Mouse (Mus musculus) hindbrain, embryonic 14.5 days (tissue): ENCODE data around the gene Lage3. TPM values are rescaled to one million over a fixed set of nuclear protein-coding genes. Genes with fewer than 3 reads are reported as not detected.
"Not testable (repeated sequence)": the region's sequence is repeated elsewhere in the genome, so short reads cannot be mapped to it uniquely, and the experiment has no call there.

Experiments used
- ATAC-seq: fragments of 200-750 bp; cut with Nextera tagmentation; 2 replicates; pipeline ENCODE4 v1.8.0; 2017; ENCODE audit warnings: moderate number of reproducible peaks, mild to moderate bottlenecking, moderate TSS enrichment, moderate library complexity; ENCODE audit not compliant: low FRiP score
- DNase-seq: peaks from one replicate; pipeline ENCODE4 v3.0.0-alpha.2; 2015; ENCODE audit warnings: low spot score
- H3K27ac ChIP-seq: fragments of 300-500 bp; sonication (generic); 2 replicates; pipeline ENCODE4 v1.5.1; 2014; ENCODE audit warnings: mild to moderate bottlenecking, moderate library complexity
- H3K27me3 ChIP-seq: fragments of 300-500 bp; sonication (generic); 2 replicates; pipeline ENCODE4 v1.6.1; 2014; ENCODE audit warnings: mild to moderate bottlenecking, low read length, mixed read lengths; ENCODE audit not compliant: control insufficient read depth, insufficient read depth
- H3K36me3 ChIP-seq: fragments of 300-500 bp; sonication (generic); replicated peaks from 2 replicates; pipeline ENCODE4 v1.6.1; 2014; ENCODE audit not compliant: control insufficient read depth, insufficient read depth
- H3K4me1 ChIP-seq: fragments of 300-500 bp; sonication (generic); replicated peaks from 2 replicates; pipeline ENCODE4 v1.6.1; 2014; ENCODE audit warnings: antibody characterized with exemption, low read length, mixed read lengths; ENCODE audit not compliant: control insufficient read depth, insufficient read depth
- H3K4me2 ChIP-seq: fragments of 300-500 bp; sonication (generic); replicated peaks from 2 replicates; pipeline ENCODE4 v1.6.1; 2014; ENCODE audit warnings: mild to moderate bottlenecking, moderate library complexity
- H3K4me3 ChIP-seq: fragments of 300-500 bp; sonication (generic); replicated peaks from 2 replicates; pipeline ENCODE4 v1.5.1; 2014; ENCODE audit warnings: mild to moderate bottlenecking, low read length
- H3K9ac ChIP-seq: fragments of 300-500 bp; sonication (generic); 2 replicates; pipeline ENCODE4 v1.6.1; 2014
- H3K9me3 ChIP-seq: fragments of 300-500 bp; sonication (generic); 2 replicates; pipeline ENCODE4 v1.6.1; 2016; ENCODE audit warnings: low read length; ENCODE audit not compliant: control insufficient read depth
- WGBS: fragments of 180-500 bp; shearing (Covaris S2); extraction: QIAGEN DNeasy Blood & Tissue Kit; methylation state at CpG from one replicate; pipeline ENCODE4 v1.1.7; 2014; 5-methylcytosine and 5-hydroxymethylcytosine counted together
- polyA plus RNA-seq: library from polyadenylated mRNA; unstranded; fragments of >200 nt; fragmentation: Nextera tagmentation; extraction: Ambion mirVana; gene quantifications from 2 replicates; pipeline ENCODE4 v1.2.1, GENCODE M21; 2014

The Lage3 gene
- polyA plus RNA-seq, 1 experiment from 2014 or later: 87.6 TPM

DNA sequence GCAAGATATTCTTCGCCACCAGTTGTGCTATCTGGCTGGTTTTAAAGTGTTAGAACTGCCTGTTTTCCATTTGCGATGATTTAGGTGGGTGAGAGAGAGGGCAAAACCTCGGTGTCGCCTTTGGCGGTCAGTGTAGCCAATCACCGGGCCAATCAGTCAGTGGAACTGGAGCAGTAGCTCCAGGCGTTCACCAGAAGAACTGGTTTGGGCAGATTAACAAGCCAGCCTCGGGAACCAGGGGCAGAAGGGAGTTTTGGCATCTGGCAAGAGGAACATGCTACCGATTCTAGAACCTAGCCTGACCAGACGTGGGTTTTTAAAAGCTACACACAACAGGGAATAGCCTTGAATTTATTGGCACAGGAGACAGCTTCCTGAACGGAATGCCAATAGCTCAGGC is 5.8 kb upstream of the Lage3 start:
- Histone ChIP-seq H3K27ac (no peak overlapping the region), H3K9ac (no peak overlapping the region), H3K4me1 (no peaks in the 10 kb centered on the region), H3K36me3 (no peaks in the 10 kb centered on the region), H3K4me2 (no peak overlapping the region), H3K27me3 (no peaks in the 10 kb centered on the region), H3K4me3 (no peak overlapping the region), H3K9me3 (0 out of 2 replicates have a peak, but pooled peaks cover 3% of the 10 kb centered on the region)
- no peak for ATAC-seq
- WGBS: 55% methylated on average over 11 of the region's 11 CpGs
- DNase-seq: no peak

DNA sequence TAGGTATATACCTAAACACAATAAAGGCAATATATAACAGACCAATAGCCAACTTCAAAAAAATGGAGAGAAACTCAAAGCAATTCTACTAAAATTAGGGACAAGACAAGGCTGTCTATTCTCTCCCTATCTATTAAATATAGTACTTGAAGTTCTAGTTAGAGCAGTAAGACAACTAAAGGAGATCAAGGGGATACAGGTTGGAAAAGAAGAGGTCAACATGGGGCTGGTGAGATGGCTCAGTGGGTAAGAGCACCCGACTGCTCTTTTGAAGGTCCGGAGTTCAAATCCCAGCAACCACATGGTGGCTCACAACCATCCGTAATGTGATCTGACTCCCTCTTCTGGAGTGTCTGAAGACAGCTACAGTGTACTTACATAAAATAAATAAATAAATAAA is 3.7 kb upstream of the Lage3 start:
- not testable (repeated sequence) for H3K4me2 ChIP-seq, H3K9me3 ChIP-seq, H3K36me3 ChIP-seq, H3K27ac ChIP-seq, H3K4me3 ChIP-seq, H3K4me1 ChIP-seq, DNase-seq, ATAC-seq, H3K27me3 ChIP-seq, H3K9ac ChIP-seq
- 84% methylated on average over 2 of the region's 3 CpGs for WGBS

DNA sequence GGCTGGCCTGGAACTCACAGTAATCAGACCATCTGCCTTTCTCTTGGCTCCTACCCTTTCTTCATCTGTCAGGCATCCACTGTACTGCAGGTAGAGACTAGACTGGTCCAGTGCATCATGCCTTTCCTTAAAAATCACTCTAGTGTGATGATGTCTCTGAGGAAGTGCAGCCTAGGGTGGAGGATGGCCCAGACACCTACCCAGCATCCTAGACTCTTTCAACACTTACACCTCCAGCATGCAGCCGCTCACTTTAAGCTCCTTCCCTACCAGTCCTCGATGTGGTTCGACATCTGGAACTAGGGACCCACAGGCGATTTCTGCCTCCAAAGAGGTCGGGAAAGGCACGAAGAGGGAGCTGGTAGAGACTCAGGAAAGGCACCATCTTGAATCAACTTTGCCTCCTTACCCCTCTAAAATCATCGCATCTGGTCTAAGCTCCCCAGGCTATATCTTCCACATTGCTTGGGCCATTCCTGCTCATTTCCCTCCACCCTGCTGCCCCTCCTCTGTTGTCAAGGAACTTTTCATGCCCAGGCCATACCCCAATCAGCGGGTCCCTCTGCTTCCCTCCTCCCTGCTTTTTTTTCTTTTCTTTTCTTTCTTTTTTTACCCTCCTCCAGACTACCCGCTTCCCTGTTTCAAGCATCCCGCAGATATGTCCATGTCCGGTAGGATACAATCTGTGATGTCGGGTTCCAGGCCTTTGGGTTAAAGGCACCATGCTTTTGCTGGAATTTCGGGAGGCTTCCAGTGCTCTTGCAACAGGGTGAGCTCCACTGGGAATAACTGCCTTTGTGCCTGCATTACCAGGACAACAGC is 562 bp downstream of the Lage3 start:
- H3K27ac ChIP-seq: peak overlapping the region; percentile 81
- ATAC-seq: peak; percentile 43; the same call in 1 of the 2 replicates
- H3K4me3 ChIP-seq: peak overlapping the region; percentile 39
- no peak for DNase-seq
- H3K9me3 ChIP-seq: no peaks in the 10 kb centered on the region
- 27% methylated on average over 13 of the region's 13 CpGs for WGBS
- H3K27me3 ChIP-seq: no peaks in the 10 kb centered on the region
- H3K9ac ChIP-seq: peak overlapping the region; percentile 63
- peak overlapping the region; percentile 64 for H3K4me2 ChIP-seq
- peaks cover 4% of the 10 kb centered on the region; the same call in 1 of the 2 replicates for H3K4me1 ChIP-seq
- H3K36me3 ChIP-seq: no peaks in the 10 kb centered on the region

DNA sequence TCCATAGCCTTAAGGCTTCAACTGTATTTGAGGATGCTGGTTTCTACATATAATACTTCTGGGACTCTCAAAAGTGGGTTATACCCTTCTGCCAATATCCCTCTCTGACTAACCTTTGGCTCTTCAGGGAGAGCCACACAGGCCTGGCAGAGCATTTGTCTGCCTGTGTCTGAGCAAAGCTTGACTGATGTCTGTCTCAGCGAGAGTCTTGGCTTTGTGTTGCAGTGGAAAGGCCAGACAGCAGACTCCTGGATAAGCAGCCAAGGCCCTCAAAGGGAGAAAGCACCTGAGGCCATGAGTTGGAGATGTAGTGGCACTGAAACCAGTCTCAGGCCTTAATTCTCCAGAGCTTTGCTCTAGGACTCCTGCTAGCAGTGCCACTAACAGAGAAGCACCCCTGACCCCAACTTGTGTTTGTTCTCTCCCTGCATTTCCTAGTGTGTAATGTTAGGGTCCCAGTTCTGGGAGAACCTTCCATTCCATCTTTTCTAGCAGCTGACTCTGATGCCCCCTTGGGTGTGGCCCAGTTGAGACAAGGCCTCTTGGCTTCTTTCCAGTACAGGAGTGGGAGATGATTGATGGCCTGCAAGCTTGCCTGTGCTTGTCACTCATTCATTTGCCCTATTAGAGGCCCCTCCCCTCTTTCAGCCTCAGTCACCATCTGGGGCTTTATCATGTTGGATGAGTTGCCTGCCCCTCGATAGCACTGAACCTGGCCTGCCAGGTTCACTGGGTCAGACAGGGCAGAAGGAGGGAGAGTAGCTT is 23.1 kb downstream of the Lage3 start:
- peak overlapping the region; percentile 76 for H3K4me2 ChIP-seq

DNA sequence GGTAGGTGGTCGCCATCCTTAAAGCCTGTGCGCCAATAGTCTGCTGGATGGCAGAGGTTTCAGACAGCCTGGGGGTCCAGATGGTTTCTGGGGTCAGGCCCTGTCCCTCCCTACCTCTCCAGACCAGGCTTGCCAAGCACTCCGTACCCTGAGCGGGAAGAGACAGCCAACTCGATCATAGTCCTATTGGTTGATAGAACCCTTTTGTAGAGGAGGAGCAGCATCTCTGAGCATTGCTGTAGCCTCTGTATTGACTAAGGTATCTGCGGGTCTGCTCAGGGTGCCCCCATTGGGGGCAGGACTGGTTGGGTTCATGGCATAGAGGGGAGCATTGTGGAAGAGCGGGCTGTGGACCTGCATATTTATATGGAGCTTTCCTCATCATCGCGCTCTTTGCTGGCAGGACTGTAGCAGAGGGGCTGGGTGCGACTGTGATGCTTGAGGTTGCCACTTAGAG is 24.2 kb downstream of the Lage3 start:
- Histone ChIP-seq H3K27ac (peak overlapping the region; percentile 86), H3K9ac (peak overlapping the region; percentile 77), H3K36me3 (peaks cover 25% of the 10 kb centered on the region), H3K4me1 (peaks cover 28% of the 10 kb centered on the region), H3K4me3 (peak overlapping the region; percentile 54), H3K9me3 (no peaks in the 10 kb centered on the region), H3K4me2 (peak overlapping the region; percentile 76), H3K27me3 (no peaks in the 10 kb centered on the region)
- ATAC-seq (peak; percentile 35), DNase-seq (no peak)
- WGBS: 27% methylated on average over 10 of the region's 10 CpGs

More for the DNA sequence above, 23.1 kb downstream of the Lage3 start:
- Histone ChIP-seq H3K9me3 (no peaks in the 10 kb centered on the region), H3K4me1 (peaks cover 28% of the 10 kb centered on the region), H3K9ac (peak overlapping the region; percentile 77), H3K27ac (peak overlapping the region; percentile 86), H3K27me3 (no peaks in the 10 kb centered on the region), H3K36me3 (peaks cover 34% of the 10 kb centered on the region), H3K4me3 (peak overlapping the region; percentile 54)
- DNase-seq (no peak), ATAC-seq (no peak)
- WGBS: 37% methylated on average over 2 of the region's 2 CpGs

DNA sequence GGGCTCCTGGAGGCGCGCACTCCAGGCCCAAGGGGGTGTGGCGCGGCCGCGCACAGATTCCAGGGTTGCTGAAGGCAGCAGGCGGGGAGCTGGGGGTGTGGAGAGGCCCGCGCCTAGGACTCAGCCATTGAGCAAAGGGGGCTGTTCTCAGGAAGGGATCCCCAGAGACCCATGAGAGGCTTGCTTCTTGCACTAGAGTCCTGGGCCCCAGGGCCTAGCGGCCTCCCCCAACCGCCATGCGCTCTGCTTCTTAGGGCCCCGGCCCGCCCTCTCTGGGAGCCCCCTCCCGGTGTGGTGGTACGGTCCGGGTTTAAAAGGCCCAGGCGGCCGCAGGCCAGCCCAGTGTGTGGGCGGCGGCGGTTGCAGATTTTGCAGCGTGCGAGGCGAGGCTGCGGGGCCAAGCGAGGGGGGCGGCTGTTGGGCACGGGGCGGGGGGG is 24.7 kb downstream of the Lage3 start, which contains the start of gene Plxna3:
Gene Plxna3, plus strand, starts transcription at position 342 of the 437 bp plus-strand sequence.
- Histone ChIP-seq H3K27me3 (no peaks in the 10 kb centered on the region), H3K9ac (peak within 1 kb of the TSS; percentile 77), H3K9me3 (no peaks in the 10 kb centered on the region), H3K27ac (peak within 1 kb of the TSS; percentile 86), H3K4me2 (peak within 1 kb of the TSS; percentile 76), H3K4me1 (peaks cover 28% of the 10 kb centered on the region), H3K36me3 (peaks cover 20% of the 10 kb centered on the region), H3K4me3 (peak within 1 kb of the TSS; percentile 54)
- ATAC-seq: peak; percentile 93
- peak; percentile 59 for DNase-seq
- WGBS: 14% methylated on average over 22 of the region's 30 CpGs

DNA sequence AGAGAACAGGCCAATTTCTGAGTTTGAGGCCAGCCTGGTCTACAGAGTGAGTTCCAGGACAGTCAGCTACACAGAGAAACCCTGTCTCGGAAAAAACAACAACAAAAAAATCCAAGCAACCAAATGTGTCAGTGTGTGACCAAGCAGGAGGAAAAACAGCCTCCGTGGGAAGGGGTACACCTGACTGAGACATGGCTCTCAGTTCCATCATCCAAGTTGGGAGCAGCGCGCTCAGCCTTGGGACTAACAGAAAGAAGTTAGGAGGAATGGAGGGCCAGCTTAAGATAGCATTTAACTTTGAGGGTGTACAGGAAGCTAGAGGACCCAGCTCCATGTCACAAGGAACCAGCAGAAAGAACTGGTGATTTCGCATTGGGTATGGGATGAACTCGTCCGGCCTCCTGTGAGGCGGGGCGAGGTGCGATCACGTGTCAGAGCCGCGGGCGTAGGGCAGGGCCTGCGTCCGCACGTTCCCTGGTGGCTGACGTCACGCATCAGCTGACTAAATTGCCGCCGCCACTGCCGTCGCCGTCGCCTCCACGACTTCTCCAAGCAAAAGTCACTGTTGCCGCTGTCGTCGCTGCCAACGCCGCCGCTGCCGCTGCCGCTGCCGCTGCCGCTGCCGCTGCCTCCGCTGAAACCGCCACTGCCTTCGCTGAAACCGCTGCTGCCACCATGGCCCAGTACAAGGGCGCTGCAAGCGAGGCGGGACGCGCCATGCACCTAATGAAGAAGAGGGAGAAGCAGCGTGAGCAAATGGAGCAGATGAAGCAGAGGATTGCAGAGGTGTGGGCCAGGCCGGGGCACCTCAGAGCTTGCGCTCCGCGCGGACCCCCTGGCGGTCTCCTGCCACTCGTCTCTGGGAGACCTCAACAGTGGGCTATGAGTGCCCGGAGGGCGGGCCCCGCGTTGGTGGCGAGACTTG is 40.6 kb downstream of the Lage3 start, which contains the start of gene Fam50a:
Gene Fam50a, plus strand, starts transcription at position 494 of the 925 bp plus-strand sequence.
- Histone ChIP-seq H3K4me1 (peaks cover 4% of the 10 kb centered on the region; the same call in 1 of the 2 replicates), H3K27me3 (no peaks in the 10 kb centered on the region), H3K9me3 (no peaks in the 10 kb centered on the region), H3K9ac (peak within 1 kb of the TSS; percentile 74), H3K36me3 (peaks cover 43% of the 10 kb centered on the region), H3K4me2 (peak within 1 kb of the TSS; percentile 57), H3K27ac (peak within 1 kb of the TSS; percentile 91), H3K4me3 (peak within 1 kb of the TSS; percentile 55)
- ATAC-seq (peak; percentile 97), DNase-seq (peak; percentile 86)
- WGBS: 20% methylated on average over 58 of the region's 59 CpGs

DNA sequence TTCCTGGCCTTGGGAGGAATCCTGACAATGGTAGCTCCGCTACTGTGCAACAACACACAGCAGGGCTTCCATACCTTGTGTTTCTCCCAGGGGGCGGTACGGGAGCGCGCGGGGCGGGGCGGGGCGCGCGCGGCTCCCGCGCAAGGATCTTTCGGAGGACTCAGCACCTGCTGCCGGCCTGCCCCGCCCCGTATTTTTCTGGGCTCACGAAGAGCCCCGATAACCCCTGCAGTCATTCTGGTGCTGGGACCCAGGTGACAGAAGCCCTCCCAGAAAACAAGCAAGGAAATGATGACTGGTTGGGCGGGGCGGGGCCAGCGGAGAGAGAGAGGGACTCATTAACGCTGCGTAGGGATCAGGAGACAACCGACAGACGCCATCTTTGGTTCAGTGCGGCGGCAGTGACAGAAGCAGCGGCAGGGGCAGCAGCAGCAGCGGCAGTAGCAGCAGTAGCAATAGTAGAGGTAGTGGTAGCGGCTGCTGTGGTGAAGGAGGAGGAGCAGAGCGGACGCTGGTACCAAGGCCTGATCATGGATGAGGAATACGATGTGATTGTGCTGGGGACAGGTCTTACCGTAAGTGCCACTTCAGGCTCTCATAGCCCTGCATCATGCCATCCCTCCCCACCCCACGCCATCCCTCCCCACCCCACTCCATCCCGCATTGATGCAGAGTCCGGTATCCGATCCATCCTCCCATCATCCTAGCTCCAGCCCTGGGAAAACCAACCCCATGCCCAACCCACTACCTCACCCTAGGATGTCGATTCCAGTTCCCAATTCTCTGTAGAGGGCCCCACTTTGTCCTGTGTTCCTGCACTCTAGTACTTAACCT is 48.3 kb downstream of the Lage3 start, which contains the start of gene Gdi1:
Gene Gdi1, plus strand, starts transcription at position 132 of the 834 bp plus-strand sequence.
- DNase-seq (peak; percentile 76), ATAC-seq (peak; percentile 84)
- no peaks in the 10 kb centered on the region for H3K9me3 ChIP-seq
- 12% methylated on average over 36 of the region's 41 CpGs for WGBS
- no peaks in the 10 kb centered on the region for H3K27me3 ChIP-seq
- H3K27ac ChIP-seq: peak within 1 kb of the TSS; percentile 95
- peak within 1 kb of the TSS; percentile 61 for H3K4me3 ChIP-seq
- peaks cover 20% of the 10 kb centered on the region; the same call in 1 of the 2 replicates for H3K4me1 ChIP-seq
- H3K36me3 ChIP-seq: peaks cover 65% of the 10 kb centered on the region
- peak within 1 kb of the TSS; percentile 80 for H3K9ac ChIP-seq
- peak within 1 kb of the TSS; percentile 75 for H3K4me2 ChIP-seq
